Mouse (Mus musculus) lung, embryonic 16.5 days (tissue): Measurements from ENCODE around the gene Grid2. TPM values are rescaled to one million over a fixed set of nuclear protein-coding genes. Genes with fewer than 3 reads are reported as not detected.

Experiments used
- ATAC-seq: fragments of 200-750 bp; cut with Nextera tagmentation; 2 replicates; pipeline ENCODE4 v1.8.0; 2017; ENCODE audit warnings: low read depth, mild to moderate bottlenecking, moderate library complexity
- H3K27ac ChIP-seq: fragments of 300-500 bp; sonication (generic); 2 replicates; pipeline ENCODE4 v1.5.1; 2014; ENCODE audit warnings: mild to moderate bottlenecking, control low read depth, low read length
- H3K27me3 ChIP-seq: fragments of 300-500 bp; sonication (generic); 2 replicates; pipeline ENCODE4 v1.6.1; 2014; ENCODE audit warnings: low read depth, low read length, mixed read lengths; ENCODE audit not compliant: control insufficient read depth, insufficient read depth
- H3K36me3 ChIP-seq: fragments of 300-500 bp; sonication (generic); 2 replicates; pipeline ENCODE4 v1.6.1; 2014; ENCODE audit warnings: low read length; ENCODE audit not compliant: control insufficient read depth, insufficient read depth
- H3K4me1 ChIP-seq: fragments of 300-500 bp; sonication (generic); replicated peaks from 2 replicates; pipeline ENCODE4 v1.6.1; 2014; ENCODE audit warnings: low read length, mixed read lengths; ENCODE audit not compliant: control insufficient read depth, insufficient read depth
- H3K4me2 ChIP-seq: fragments of 300-500 bp; sonication (generic); 2 replicates; pipeline ENCODE4 v1.6.1; 2014; ENCODE audit warnings: low read depth, low read length, control low read depth
- H3K4me3 ChIP-seq: fragments of 300-500 bp; sonication (generic); 2 replicates; pipeline ENCODE4 v1.5.1; 2014; ENCODE audit warnings: mild to moderate bottlenecking, low read length, control low read depth
- H3K9ac ChIP-seq: fragments of 300-500 bp; sonication (generic); 2 replicates; pipeline ENCODE4 v1.6.1; 2014; ENCODE audit warnings: low read length, control low read depth
- H3K9me3 ChIP-seq: fragments of 300-500 bp; sonication (generic); 2 replicates; pipeline ENCODE4 v1.6.1; 2016; ENCODE audit warnings: low read length; ENCODE audit not compliant: control insufficient read depth
- WGBS: fragments of 180-500 bp; shearing (Covaris S2); extraction: QIAGEN DNeasy Blood & Tissue Kit; methylation state at CpG from one replicate; pipeline ENCODE4 v1.1.7; 2014; 5-methylcytosine and 5-hydroxymethylcytosine counted together
- polyA plus RNA-seq: library from polyadenylated mRNA; unstranded; fragments of >200 nt; fragmentation: Nextera tagmentation; extraction: Ambion mirVana; gene quantifications from 2 replicates; pipeline ENCODE4 v1.2.1, GENCODE M21; 2015

The Grid2 gene
- polyA plus RNA-seq, 1 experiment from 2014 or later, result 1.1 TPM

DNA sequence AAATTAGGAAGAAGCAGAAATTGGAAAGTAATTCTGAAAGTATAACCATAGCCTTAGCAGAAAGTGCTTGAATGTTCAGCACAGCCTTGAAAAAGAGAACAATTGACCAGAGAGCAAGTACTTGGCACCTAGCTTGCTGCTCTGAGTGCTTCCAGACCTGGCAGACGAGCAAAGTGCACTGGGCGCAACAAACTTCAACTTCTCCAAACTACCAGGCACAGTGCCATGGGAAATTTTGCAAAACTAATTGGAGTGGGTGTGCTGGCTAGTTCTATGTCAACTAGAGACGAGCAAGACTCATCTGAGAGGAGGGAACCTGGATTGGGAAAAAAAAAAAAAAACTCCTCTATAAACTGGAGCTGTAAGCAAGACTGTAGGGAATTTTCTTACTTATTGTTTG lies 980.7 kb downstream of the Grid2 start:
- H3K9ac ChIP-seq, result no peak overlapping the region
- no peak for ATAC-seq
- H3K4me3 ChIP-seq, result no peak overlapping the region
- no peaks in the 10 kb centered on the region for H3K4me1 ChIP-seq
- H3K4me2 ChIP-seq, result no peak overlapping the region
- no peaks in the 10 kb centered on the region for H3K27me3 ChIP-seq
- no peak overlapping the region for H3K27ac ChIP-seq
- 54% methylated on average over 3 of the region's 3 CpGs for WGBS
- no peaks in the 10 kb centered on the region for H3K36me3 ChIP-seq
- no peaks in the 10 kb centered on the region for H3K9me3 ChIP-seq

DNA sequence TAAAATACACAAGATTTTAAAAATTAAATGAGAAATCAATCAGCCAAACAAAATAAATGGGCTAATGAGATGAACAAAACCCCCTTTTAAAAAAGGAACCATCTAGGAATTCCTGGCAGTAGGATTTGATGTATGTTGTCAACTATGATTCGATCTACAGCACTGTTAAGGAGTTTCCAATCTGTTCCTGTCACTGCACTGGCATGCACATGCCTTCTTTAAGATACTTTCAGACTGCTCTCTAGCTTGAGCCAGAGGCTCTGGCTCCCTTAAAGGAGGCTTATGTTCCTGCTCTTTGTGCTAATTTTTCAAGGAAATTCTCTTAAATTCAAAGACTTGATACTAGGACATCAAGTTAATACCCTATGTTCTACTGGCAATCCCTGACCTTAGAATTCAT lies 984.9 kb downstream of the Grid2 start:
- H3K36me3 ChIP-seq, result no peaks in the 10 kb centered on the region
- no peak for ATAC-seq
- no peak overlapping the region for H3K4me2 ChIP-seq

GRCm38 (mm10) chr6:64245951-64246350 lies 990.3 kb downstream of the Grid2 start:
- H3K9me3 ChIP-seq, result no peaks in the 10 kb centered on the region
- no peaks in the 10 kb centered on the region for H3K4me1 ChIP-seq
- H3K36me3 ChIP-seq, result no peaks in the 10 kb centered on the region
- H3K4me3 ChIP-seq, result no peak overlapping the region
- H3K9ac ChIP-seq, result no peak overlapping the region
- ATAC-seq, result no peak
- no peaks in the 10 kb centered on the region for H3K27me3 ChIP-seq
- H3K4me2 ChIP-seq, result no peak overlapping the region
- WGBS, result 86% methylated on average over 1 of the region's 1 CpGs
- no peak overlapping the region for H3K27ac ChIP-seq

More for the DNA sequence above, 984.9 kb downstream of the Grid2 start:
- Histone ChIP-seq H3K27ac (no peak overlapping the region), H3K4me1 (no peaks in the 10 kb centered on the region), H3K9me3 (no peaks in the 10 kb centered on the region), H3K9ac (no peak overlapping the region), H3K4me3 (no peak overlapping the region), H3K27me3 (no peaks in the 10 kb centered on the region)
- 45% methylated on average over 1 of the region's 1 CpGs for WGBS

GRCm38 (mm10) chr6:64251041-64251440 lies 995.4 kb downstream of the Grid2 start:
- H3K4me1 ChIP-seq, result no peaks in the 10 kb centered on the region
- no peaks in the 10 kb centered on the region for H3K27me3 ChIP-seq
- H3K4me2 ChIP-seq, result no peak overlapping the region
- H3K4me3 ChIP-seq, result no peak overlapping the region
- no peak overlapping the region for H3K27ac ChIP-seq
- H3K9me3 ChIP-seq, result no peaks in the 10 kb centered on the region
- no peak for ATAC-seq
- no peaks in the 10 kb centered on the region for H3K36me3 ChIP-seq
- no peak overlapping the region for H3K9ac ChIP-seq
- 39% methylated on average over 1 of the region's 1 CpGs for WGBS

GRCm38 (mm10) chr6:64263517-64263916 lies 1007.8 kb downstream of the Grid2 start:
- H3K36me3 ChIP-seq, result no peaks in the 10 kb centered on the region
- no peak overlapping the region for H3K4me2 ChIP-seq
- H3K4me3 ChIP-seq, result no peak overlapping the region
- H3K27ac ChIP-seq, result no peak overlapping the region
- H3K9ac ChIP-seq, result no peak overlapping the region
- no peaks in the 10 kb centered on the region for H3K27me3 ChIP-seq
- no peaks in the 10 kb centered on the region for H3K9me3 ChIP-seq
- 77% methylated on average over 4 of the region's 4 CpGs for WGBS
- H3K4me1 ChIP-seq, result no peaks in the 10 kb centered on the region
- no peak for ATAC-seq

- WGBS, result 84% methylated on average over 2 of the region's 2 CpGs
- ATAC-seq, result no peak
- H3K9ac ChIP-seq, result no peak overlapping the region
Observed at GRCm38 (mm10) chr6:64264224-64264623, 1008.5 kb downstream of the Grid2 start.

GRCm38 (mm10) chr6:64274319-64275114 lies 1018.8 kb downstream of the Grid2 start:
- 25% methylated on average over 2 of the region's 2 CpGs for WGBS
- no peak for ATAC-seq
- Histone ChIP-seq H3K4me1 (no peaks in the 10 kb centered on the region), H3K4me3 (no peak overlapping the region), H3K27me3 (no peaks in the 10 kb centered on the region), H3K36me3 (no peaks in the 10 kb centered on the region), H3K4me2 (no peak overlapping the region), H3K27ac (no peak overlapping the region), H3K9me3 (no peaks in the 10 kb centered on the region), H3K9ac (no peak overlapping the region)

More at GRCm38 (mm10) chr6:64264224-64264623, 1008.5 kb downstream of the Grid2 start:
- H3K27ac ChIP-seq, result no peak overlapping the region
- no peak overlapping the region for H3K4me2 ChIP-seq
- no peaks in the 10 kb centered on the region for H3K9me3 ChIP-seq
- H3K4me3 ChIP-seq, result no peak overlapping the region
- no peaks in the 10 kb centered on the region for H3K36me3 ChIP-seq
- H3K27me3 ChIP-seq, result no peaks in the 10 kb centered on the region
- no peaks in the 10 kb centered on the region for H3K4me1 ChIP-seq

DNA sequence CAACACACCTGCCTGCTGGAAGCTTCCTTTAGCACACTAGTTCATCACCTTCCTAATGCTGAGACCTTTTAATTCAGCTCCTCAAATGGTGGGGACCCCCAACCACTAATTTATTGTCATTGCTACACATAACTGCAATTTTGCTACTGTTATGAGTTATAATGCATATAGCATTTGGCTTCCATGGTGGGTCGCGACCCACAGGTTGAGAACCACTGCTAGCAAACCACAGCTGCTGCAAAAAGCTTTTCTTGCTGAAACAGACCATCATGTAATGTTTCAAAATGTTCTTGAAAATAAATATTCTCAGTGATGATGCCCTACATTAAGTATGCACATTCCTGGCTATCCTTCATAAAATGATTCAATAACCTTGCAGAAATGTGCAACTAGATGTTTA lies 1024.3 kb downstream of the Grid2 start:
- Histone ChIP-seq H3K9ac (no peak overlapping the region), H3K4me3 (no peak overlapping the region), H3K4me2 (no peak overlapping the region), H3K4me1 (no peaks in the 10 kb centered on the region), H3K27ac (no peak overlapping the region), H3K27me3 (no peaks in the 10 kb centered on the region), H3K9me3 (no peaks in the 10 kb centered on the region), H3K36me3 (no peaks in the 10 kb centered on the region)
- no peak for ATAC-seq
- WGBS, result 92% methylated on average over 2 of the region's 2 CpGs

- no peaks in the 10 kb centered on the region for H3K27me3 ChIP-seq
- H3K9me3 ChIP-seq, result no peaks in the 10 kb centered on the region
- no peak overlapping the region for H3K4me3 ChIP-seq
- no peak overlapping the region for H3K9ac ChIP-seq
- no peaks in the 10 kb centered on the region for H3K4me1 ChIP-seq
- no peak overlapping the region for H3K4me2 ChIP-seq
- no peaks in the 10 kb centered on the region for H3K36me3 ChIP-seq
- no peak overlapping the region for H3K27ac ChIP-seq
- no peak for ATAC-seq
- WGBS, result 56% methylated on average over 1 of the region's 1 CpGs
Observed at GRCm38 (mm10) chr6:64293761-64294160, 1038.1 kb downstream of the Grid2 start.
